Mouse (Mus musculus) cerebellum, adult 2 months (tissue): ENCODE measurements around the gene Efna3.

Experiments
- CTCF ChIP-seq: fragments of 200-500 bp; IDR thresholded peaks from 2 replicates; pipeline ENCODE4 v1.5.1; 2011; ENCODE audit warnings: low read depth, mild to moderate bottlenecking, control low read depth, low read length, moderate library complexity, borderline replicate concordance; ENCODE audit not compliant: insufficient read depth
- POLR2A ChIP-seq: fragments of 200-500 bp; IDR thresholded peaks from 2 replicates; pipeline ENCODE4 v1.6.1; 2011; ENCODE audit warnings: low read length, control low read depth, borderline replicate concordance; ENCODE audit not compliant: insufficient read depth

- no peak for TF ChIP-seq POLR2A
- TF ChIP-seq CTCF = no peak
Measured at GRCm38 (mm10) chr3:89327371-89327870, 4.7 kb upstream of the Efna3 start.
